8 mouse cellular contexts compared by ENCODE assay signal in genomic region chr5:104112016-104112415, GRCm38 (mm10). TPM values are rescaled to one million over a fixed set of nuclear protein-coding genes. Genes with fewer than 3 reads are reported as not detected.
DNase-seq lines count a peak whose midpoint lies in the region; ATAC-seq and TF ChIP-seq lines count a peak whose summit lies in the region.

No protein-coding gene starts in this region.

- TF ChIP-seq CTCF in kidney, adult 2 months (conservative IDR thresholded peaks at IDR 0.05; ENCODE audit: insufficient read depth, insufficient read length, low read depth, low read length): no peak

- no peaks in the 10 kb centered on the region for H3K9me3 ChIP-seq in embryonic facial prominence, embryonic 13.5 days
- no peaks in the 10 kb centered on the region for H3K9me3 ChIP-seq in hindbrain, embryonic 16.5 days (ENCODE audit: control insufficient read depth, low read length)
- H3K9me3 ChIP-seq in midbrain, embryonic 15.5 days: no peaks in the 10 kb centered on the region

- no peak for TF ChIP-seq POLR2A in kidney, adult 2 months (IDR thresholded peaks at IDR 0.05; ENCODE audit: low read depth, low read length)

- ATAC-seq in embryonic facial prominence, embryonic 13.5 days (ENCODE audit: insufficient number of reproducible peaks, insufficient read depth, low FRiP score, low TSS enrichment, low read depth): no peak
- ATAC-seq in hindbrain, embryonic 16.5 days: no peak
- no peak for ATAC-seq in midbrain, embryonic 15.5 days (replicated peaks)

- peak overlapping the region; percentile 52; the same call in 1 of the 2 replicates for H3K27ac ChIP-seq in kidney, adult 2 months (ENCODE audit: insufficient read depth, low read depth, low read length)
- H3K27ac ChIP-seq in embryonic facial prominence, embryonic 13.5 days: peak overlapping the region; percentile 74
- peak overlapping the region; percentile 83 for H3K27ac ChIP-seq in hindbrain, embryonic 16.5 days (ENCODE audit: low read depth, low read length)
- peak overlapping the region; percentile 75 for H3K27ac ChIP-seq in midbrain, embryonic 15.5 days

- no peaks in the 10 kb centered on the region for H3K36me3 ChIP-seq in kidney, adult 2 months (ENCODE audit: control insufficient read depth, insufficient read depth, low read length)
- H3K36me3 ChIP-seq in embryonic facial prominence, embryonic 13.5 days: no peaks in the 10 kb centered on the region
- no peaks in the 10 kb centered on the region for H3K36me3 ChIP-seq in hindbrain, embryonic 16.5 days (ENCODE audit: control insufficient read depth, insufficient read depth, low read length)
- no peaks in the 10 kb centered on the region for H3K36me3 ChIP-seq in midbrain, embryonic 15.5 days (replicated peaks)

- 36% methylated on average over 9 of the region's 9 CpGs for WGBS in kidney, adult 2 months
- WGBS in embryonic facial prominence, embryonic 13.5 days: 11% methylated on average over 9 of the region's 9 CpGs
- 8% methylated on average over 9 of the region's 9 CpGs for WGBS in hindbrain, embryonic 16.5 days
- 25% methylated on average over 9 of the region's 9 CpGs for WGBS in midbrain, embryonic 15.5 days

- H3K4me3 ChIP-seq in kidney, adult 2 months (ENCODE audit: insufficient read depth, low read depth, low read length): peak overlapping the region; percentile 3
- H3K4me3 ChIP-seq in embryonic facial prominence, embryonic 13.5 days: peak overlapping the region; percentile 20; the same call in 1 of the 2 replicates
- peak overlapping the region; percentile 32 for H3K4me3 ChIP-seq in hindbrain, embryonic 16.5 days (ENCODE audit: low read length)
- peak overlapping the region; percentile 19; the same call in 1 of the 2 replicates for H3K4me3 ChIP-seq in midbrain, embryonic 15.5 days

- DNase-seq in kidney, adult 2 months: no peak
- DNase-seq in kidney, postnatal 14 days: no peak
- DNase-seq in adrenal gland, adult 8-10 months: no peak
- DNase-seq in cerebellum, postnatal 25 days: no peak
- DNase-seq in B cell, adult 2 months: no peak

- H3K27me3 ChIP-seq in kidney, adult 2 months (replicated peaks; ENCODE audit: control insufficient read depth, insufficient read depth, low read length): no peaks in the 10 kb centered on the region
- H3K27me3 ChIP-seq in embryonic facial prominence, embryonic 13.5 days: no peaks in the 10 kb centered on the region
- H3K27me3 ChIP-seq in hindbrain, embryonic 16.5 days (replicated peaks; ENCODE audit: control insufficient read depth, insufficient read depth, low read length): no peaks in the 10 kb centered on the region
- H3K27me3 ChIP-seq in midbrain, embryonic 15.5 days (replicated peaks): peaks cover under 1% of the 10 kb centered on the region; the same call in 1 of the 2 replicates

- peak overlapping the region; percentile 52; the same call in 1 of the 2 replicates for H3K9ac ChIP-seq in embryonic facial prominence, embryonic 13.5 days
- peak overlapping the region; percentile 5; the same call in 1 of the 2 replicates for H3K9ac ChIP-seq in hindbrain, embryonic 16.5 days (ENCODE audit: low read depth, low read length)
- no peak overlapping the region for H3K9ac ChIP-seq in midbrain, embryonic 15.5 days

- peak overlapping the region; percentile 38 for H3K4me2 ChIP-seq in embryonic facial prominence, embryonic 13.5 days
- peak overlapping the region; percentile 53 for H3K4me2 ChIP-seq in hindbrain, embryonic 16.5 days (ENCODE audit: low read length)
- H3K4me2 ChIP-seq in midbrain, embryonic 15.5 days: peak overlapping the region; percentile 15

- no peaks in the 10 kb centered on the region for H3K4me1 ChIP-seq in kidney, adult 2 months (ENCODE audit: control insufficient read depth, insufficient read depth, low read length)
- H3K4me1 ChIP-seq in embryonic facial prominence, embryonic 13.5 days: peaks cover 64% of the 10 kb centered on the region
- H3K4me1 ChIP-seq in hindbrain, embryonic 16.5 days (ENCODE audit: control insufficient read depth, insufficient read depth, low read depth, low read length): peaks cover 46% of the 10 kb centered on the region
- H3K4me1 ChIP-seq in midbrain, embryonic 15.5 days: peaks cover 55% of the 10 kb centered on the region

RNA-seq across cellular contexts. Expression of gene Sparcl1, which starts 1.5 kb away (rescaled TPM):
- polyA plus RNA-seq in kidney, adult 2 months (2012; rRNA removed): 31.6 and 36.4 TPM in 2 replicates
- 46.6 and 53.7 TPM in 2 replicates for polyA plus RNA-seq in embryonic facial prominence, embryonic 13.5 days (2015; fragmentation: Nextera tagmentation; extraction: Ambion mirVana)
- polyA plus RNA-seq in hindbrain, embryonic 16.5 days (2015; fragmentation: Nextera tagmentation; extraction: Ambion mirVana): 481 and 585 TPM in 2 replicates
- 167 and 185 TPM in 2 replicates for polyA plus RNA-seq in midbrain, embryonic 15.5 days (2015; fragmentation: Nextera tagmentation; extraction: Ambion mirVana)
- 10 to 100 TPM; 33.3 to 48.7 (median 41.3) TPM for total RNA-seq in adrenal gland, adult 8-10 months (2022)

RNA-seq across cellular contexts. Expression of gene Gm17660, which starts 34.6 kb away (rescaled TPM):
- not detected in 2 replicates for polyA plus RNA-seq in kidney, adult 2 months (2012; rRNA removed)
- polyA plus RNA-seq in embryonic facial prominence, embryonic 13.5 days (2015; fragmentation: Nextera tagmentation; extraction: Ambion mirVana): not detected in 2 replicates
- 0.44 TPM in 1 of 2 replicates, not detected in the other for polyA plus RNA-seq in hindbrain, embryonic 16.5 days (2015; fragmentation: Nextera tagmentation; extraction: Ambion mirVana)
- polyA plus RNA-seq in midbrain, embryonic 15.5 days (2015; fragmentation: Nextera tagmentation; extraction: Ambion mirVana): 0.63 TPM in 1 of 2 replicates, not detected in the other
- not detected for total RNA-seq in adrenal gland, adult 8-10 months (2022)

RNA-seq across cellular contexts. Expression of gene Dspp, which starts 58.5 kb away (rescaled TPM):
- not detected in 2 replicates for polyA plus RNA-seq in kidney, adult 2 months (2012; rRNA removed)
- 0.04 TPM in 1 of 2 replicates, not detected in the other for polyA plus RNA-seq in embryonic facial prominence, embryonic 13.5 days (2015; fragmentation: Nextera tagmentation; extraction: Ambion mirVana)
- not detected in 2 replicates for polyA plus RNA-seq in hindbrain, embryonic 16.5 days (2015; fragmentation: Nextera tagmentation; extraction: Ambion mirVana)
- 0.04 TPM in 1 of 2 replicates, not detected in the other for polyA plus RNA-seq in midbrain, embryonic 15.5 days (2015; fragmentation: Nextera tagmentation; extraction: Ambion mirVana)
- total RNA-seq in adrenal gland, adult 8-10 months (2022): not detected
